Mouse (Mus musculus) monocyte, adult 5-6 weeks (primary cell): Measurements from ENCODE around the gene Herc2. TPM values are rescaled to one million over a fixed set of nuclear protein-coding genes. Genes with fewer than 3 reads are reported as not detected.

Experiments
- total RNA-seq: library from RNA; stranded (forward); fragments of 200-1000, 200-491, 200-594 nt; gene quantifications from 3 replicates; pipeline ENCODE4 v1.2.3, GENCODE M21; 2017

Gene Herc2
- total RNA-seq, 1 experiment from 2014 or later, result 61.9 TPM

Other genes with a start within 250 kb of the Herc2 start
- 93.0 to 117 TPM (median 105 TPM) in 3 replicates for gene Cyfip1, start 208.5 kb upstream of the Herc2 start, total RNA-seq
- 45.5 to 55.8 TPM (median 54.9 TPM) in 3 replicates for gene Nipa2, start 87.7 kb upstream of the Herc2 start, total RNA-seq
- gene Nipa1, start 30.2 kb upstream of the Herc2 start, total RNA-seq, result 0.68 TPM in 1 of 3 replicates, not detected in the others
- 0.11 TPM in 1 of 3 replicates, not detected in the others for gene Oca2, start 189.6 kb downstream of the Herc2 start, total RNA-seq